Mouse (Mus musculus): Measurements from ENCODE around the gene Ndufa13.

Gene Ndufa13

DNA sequence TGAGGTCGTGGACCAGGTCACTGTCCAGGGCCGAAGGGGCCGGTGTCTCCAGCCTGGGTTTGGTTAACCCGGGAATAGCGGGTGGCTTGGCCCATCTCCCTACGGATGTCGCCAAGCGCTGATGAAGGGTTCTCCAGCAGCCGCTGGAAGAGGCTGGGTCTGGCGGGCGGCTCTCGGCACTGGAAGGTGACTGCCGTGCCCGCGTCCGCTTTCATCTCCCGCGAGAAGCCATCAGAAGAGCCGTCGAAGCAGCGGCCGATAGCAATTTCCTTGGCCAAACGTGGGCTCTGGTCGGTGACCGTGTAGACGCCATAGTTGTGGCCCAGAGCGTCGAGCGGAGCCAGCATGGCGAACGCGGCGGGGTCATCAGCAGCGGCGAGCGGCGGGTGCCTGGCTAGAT lies 21.5 kb downstream of the Ndufa13 start:
- DNase-seq (ENCODE audit: low spot score) = no peak

- no peak for DNase-seq (ENCODE audit: low spot score)
These were observed 22.7 kb downstream of the Ndufa13 start for GRCm38 (mm10) chr8:69879678-69880077.

GRCm38 (mm10) chr8:69877992-69878391 lies 24.4 kb downstream of the Ndufa13 start:
- no peak for DNase-seq (ENCODE audit: low spot score)

DNA sequence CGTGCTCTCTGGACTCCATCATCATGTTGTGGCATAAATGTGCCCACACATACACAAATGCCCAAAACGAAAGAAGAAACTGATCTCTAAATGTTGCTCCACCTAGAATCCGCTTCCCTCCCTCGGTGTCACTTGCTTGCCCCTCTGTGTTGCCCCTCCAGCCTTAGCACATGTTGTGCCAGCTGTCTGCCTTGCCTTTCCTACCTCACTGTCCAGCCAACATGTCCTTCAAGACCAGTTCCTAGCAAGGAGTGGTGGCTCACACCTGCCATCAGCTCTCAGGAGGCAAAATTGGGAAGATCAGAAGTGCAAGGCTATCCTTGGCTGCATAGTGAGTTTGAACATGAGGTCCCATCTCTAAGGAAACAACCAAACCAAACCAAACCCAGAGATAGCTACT lies 25.0 kb downstream of the Ndufa13 start:
- DNase-seq (ENCODE audit: low spot score) = no peak

DNA sequence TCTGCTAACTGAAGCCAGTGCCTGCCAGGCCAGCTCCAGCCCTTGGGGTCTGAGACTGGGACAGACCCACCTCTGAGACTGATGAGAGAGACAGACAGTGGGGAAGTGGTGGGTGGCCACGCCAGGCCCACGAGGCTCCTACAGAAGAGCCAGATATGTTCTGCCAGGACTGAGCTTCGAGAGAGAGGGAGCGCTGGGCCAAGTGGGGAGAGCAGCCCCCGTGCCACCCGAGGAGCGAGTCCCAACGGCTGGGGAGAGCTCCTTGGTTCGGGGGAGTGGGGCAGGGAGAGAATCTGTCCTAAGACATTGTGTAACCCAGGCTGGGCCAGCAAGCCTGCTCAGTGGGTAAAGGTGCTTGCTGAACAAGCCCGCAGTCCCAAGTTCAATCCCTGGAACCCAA lies 25.4 kb downstream of the Ndufa13 start:
- DNase-seq (ENCODE audit: low spot score) = no peak

GRCm38 (mm10) chr8:69876097-69876496 lies 26.3 kb downstream of the Ndufa13 start:
- DNase-seq (ENCODE audit: low spot score) = no peak

GRCm38 (mm10) chr8:69874654-69875053 lies 27.7 kb downstream of the Ndufa13 start:
- DNase-seq (ENCODE audit: low spot score) = no peak

DNA sequence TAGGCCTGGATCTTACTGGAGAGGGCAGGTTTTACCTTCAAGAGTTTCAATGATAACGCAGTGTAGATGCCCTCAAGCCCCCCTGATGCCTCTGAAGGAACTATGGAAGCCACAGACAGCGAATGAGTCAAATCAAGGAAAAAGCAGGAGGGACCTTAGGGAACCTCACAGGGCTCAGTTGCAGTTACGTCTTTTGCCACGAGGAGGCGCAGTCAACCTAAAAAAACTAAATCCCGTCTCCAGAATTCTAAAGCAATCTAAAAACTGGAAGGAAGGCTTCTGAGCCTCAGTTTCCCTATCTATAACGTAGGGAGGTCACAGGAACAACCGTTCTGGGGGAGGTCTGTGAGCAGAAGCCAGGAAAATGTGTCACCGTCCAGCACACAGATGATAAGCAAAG lies 28.2 kb downstream of the Ndufa13 start:
- peak; percentile 57 for DNase-seq (ENCODE audit: low spot score)

- DNase-seq (ENCODE audit: low spot score) = no peak
These were observed 31.5 kb downstream of the Ndufa13 start for GRCm38 (mm10) chr8:69870907-69871306.

DNA sequence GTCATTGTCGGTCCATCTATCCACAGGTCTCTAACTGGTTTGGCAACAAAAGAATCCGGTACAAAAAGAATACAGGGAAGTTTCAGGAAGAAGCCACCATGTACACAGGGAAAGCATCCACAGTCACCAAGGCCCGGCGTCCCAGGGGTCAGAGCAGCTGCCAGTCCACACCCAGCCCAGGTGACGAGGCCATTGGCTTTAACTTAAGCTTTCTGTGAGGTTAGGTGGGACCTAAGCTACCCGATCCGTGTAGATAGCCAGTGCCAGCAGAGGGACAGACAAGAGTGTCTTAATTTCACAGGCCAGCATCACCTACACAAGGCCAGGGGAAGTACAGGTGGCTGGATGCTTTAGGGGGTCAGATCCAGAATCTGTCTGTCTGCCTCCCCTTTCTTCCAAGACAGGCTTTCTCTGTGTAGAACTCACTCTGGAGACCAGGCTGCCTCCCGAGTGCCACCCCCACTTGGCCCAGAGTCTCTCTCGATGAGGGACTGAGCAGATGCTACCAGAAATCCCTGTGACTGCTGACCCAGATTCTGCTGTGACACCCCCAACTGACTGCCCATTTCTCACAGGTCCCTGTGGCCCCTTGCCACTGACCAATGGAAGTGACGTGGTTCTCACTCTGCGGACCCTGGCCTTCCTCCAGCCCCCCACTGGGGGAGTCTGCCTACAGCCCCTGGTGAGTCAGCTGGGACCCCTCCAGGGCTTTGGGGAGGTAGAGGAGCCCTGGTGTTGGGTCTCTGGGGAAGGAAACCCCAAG lies 32.2 kb downstream of the Ndufa13 start:
- no peak for DNase-seq (ENCODE audit: low spot score)

- DNase-seq (ENCODE audit: low spot score) = no peak
These were observed 34.5 kb downstream of the Ndufa13 start for GRCm38 (mm10) chr8:69867696-69868326.

DNA sequence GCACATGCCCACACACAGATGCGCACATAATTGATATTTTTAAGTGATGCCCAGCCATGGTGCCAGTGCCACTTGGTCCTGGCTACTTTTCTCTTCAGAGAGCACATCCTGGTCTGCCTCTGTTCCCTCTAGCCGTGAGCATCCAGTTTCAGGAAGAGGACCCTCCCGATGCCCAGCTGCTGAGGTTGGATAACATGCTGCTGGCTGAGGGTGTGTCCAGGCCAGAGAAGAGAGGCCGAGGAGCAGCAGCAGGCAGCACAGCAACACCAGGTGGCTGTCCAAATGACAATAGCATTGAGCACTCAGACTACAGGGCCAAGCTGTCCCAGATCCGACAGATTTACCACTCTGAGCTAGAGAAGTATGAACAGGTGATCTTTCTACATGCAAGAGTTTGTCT lies 38.2 kb downstream of the Ndufa13 start:
- DNase-seq (ENCODE audit: low spot score) = no peak

- no peak for DNase-seq (ENCODE audit: low spot score)
These were observed 38.9 kb downstream of the Ndufa13 start for GRCm38 (mm10) chr8:69863387-69864020.

GRCm38 (mm10) chr8:69861251-69861650 lies 41.1 kb downstream of the Ndufa13 start:
- no peak for DNase-seq (ENCODE audit: low spot score)

DNA sequence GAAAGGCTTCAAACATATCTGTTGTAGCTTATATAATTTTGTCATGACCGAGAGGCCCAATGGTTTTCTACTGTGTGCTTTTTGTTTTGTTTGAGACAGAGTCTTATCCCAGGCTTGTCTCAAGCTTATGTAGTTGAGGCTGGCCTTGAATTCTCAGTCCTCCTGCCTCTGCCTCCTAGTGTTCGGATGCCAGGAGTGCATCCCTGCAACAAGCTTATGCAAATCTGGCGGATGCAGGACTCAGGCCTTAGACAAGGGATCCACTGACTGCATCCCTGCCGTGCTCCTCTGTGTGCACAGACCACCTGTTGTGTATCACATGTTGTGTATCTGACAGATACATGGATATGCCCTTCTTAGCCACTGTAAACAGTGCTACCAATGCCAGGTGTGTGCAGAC lies 41.6 kb downstream of the Ndufa13 start:
- DNase-seq (ENCODE audit: low spot score) = no peak

GRCm38 (mm10) chr8:69853869-69854268 lies 48.5 kb downstream of the Ndufa13 start:
- no peak for DNase-seq (ENCODE audit: low spot score)

DNA sequence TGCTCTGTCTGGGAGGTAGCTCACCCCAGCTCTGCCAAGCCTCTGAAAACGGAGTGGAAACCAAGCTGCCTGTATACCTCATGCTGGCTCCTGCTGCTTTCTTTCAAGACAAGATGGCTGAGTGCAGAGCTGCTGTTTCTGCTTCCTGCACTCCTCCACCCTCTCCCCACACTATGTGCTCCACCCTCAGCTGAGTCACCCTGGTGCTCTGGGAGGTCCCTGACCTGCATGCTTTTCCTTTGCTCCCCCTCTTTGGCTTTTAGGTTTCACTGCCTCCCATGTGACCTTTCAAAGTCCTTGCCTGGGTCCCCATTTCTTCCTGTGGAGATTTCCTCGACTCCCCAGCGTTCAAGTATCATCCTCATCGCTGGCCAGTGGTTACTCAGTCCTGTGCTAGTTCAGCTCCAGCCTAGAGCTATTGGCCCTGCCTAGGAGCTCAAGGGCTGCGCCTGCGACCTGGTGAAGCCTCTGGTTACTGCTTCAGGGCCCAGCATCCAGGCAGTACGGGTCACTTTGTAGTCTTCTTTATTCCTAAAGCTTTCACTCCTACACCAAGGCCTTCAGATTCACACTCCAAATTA lies 51.3 kb downstream of the Ndufa13 start:
- no peak for DNase-seq (ENCODE audit: low spot score)

DNA sequence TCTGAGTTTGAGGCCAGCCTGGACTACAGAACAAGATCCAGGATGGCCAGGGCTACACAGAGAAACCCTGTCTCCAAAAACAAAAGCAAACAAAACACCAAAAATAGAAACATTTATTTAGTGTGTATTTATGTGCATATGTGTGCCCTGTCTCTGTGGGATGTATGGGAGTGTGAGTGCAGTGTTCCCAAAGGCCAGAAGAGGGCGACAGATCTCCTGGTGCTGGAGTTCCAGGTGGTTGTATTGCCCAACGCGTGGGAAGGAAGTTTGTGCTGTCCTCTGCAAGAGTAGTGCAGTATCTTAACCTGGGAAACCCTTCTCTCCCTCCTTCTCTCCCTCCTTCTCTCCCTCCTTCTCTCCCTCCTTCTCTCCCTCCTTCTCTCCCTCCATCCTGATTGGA lies 52.5 kb downstream of the Ndufa13 start:
- DNase-seq (ENCODE audit: low spot score) = no peak

- DNase-seq (ENCODE audit: low spot score) = peak; percentile 79
These were observed 53.4 kb downstream of the Ndufa13 start for GRCm38 (mm10) chr8:69848951-69849350.

DNA sequence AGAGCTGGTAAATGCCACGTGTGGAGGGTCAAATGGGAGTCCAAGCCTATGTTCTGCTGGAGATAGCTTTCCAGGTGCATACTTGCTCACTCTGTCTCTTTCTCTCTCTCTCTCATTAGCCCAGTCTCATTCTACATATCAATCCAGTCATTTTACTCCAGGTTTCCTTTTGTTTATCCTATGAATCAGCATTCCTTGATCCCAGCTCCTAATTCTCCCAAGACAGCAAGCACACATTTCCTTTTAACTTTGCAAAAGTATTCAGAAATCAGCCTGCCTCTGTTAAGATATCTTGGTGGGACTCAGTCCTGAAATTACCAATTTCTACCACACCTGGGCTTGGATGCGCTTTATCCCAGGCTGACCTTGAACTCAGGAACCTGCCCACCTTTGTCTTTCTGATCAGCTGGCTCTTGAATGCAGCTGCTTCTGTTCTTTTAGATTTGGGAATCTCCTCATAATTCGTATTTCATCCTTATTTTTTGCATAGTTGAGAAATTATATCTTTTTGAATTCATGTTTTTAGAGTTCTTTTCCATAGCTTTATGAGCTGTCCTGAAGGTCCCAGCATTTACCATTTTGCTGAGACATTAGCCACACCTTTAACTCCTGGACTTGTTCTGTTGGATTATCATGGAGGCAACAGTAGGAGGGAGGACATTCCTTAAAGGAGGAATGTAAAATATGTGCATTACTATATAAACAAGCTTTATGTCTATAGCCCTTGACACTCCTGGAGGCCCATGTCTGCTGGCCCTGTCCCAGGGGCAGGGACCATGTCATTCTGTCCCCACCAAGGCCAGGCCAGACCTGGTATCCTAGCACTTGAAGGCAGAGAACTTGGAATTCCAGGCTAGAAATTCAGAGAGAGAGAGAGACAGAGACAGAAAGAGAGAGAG lies 54.9 kb downstream of the Ndufa13 start:
- DNase-seq (ENCODE audit: low spot score) = no peak
